8 mouse cellular contexts compared by ENCODE assay signal in the genomic region with DNA sequence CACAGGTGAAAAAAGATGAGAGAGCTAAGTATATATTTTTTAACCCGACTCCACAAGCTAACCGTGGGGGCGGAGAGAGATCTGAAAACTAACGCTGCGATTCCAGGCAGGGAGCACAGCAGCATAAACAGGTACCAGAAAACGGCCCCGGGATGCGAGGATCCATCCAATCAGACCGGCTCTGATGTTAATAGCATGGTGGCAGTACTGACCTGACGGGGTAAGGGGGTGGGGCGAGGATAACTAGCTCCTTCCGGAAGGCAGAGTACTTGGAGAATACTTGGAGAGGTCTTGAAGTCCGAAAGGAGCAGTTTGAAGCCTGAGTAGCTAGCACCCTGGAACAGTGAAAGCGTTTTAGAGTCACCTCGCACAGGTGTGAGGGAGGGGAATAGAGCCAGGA. TPM values are rescaled to one million over a fixed set of nuclear protein-coding genes. Genes with fewer than 3 reads are reported as not detected.
DNase-seq lines count a peak whose midpoint lies in the region; ATAC-seq and TF ChIP-seq lines count a peak whose summit lies in the region.
"Had no signal": no experiment of that assay in that cellular context is flagged by ENCODE, and none has a peak within 500 bp of the region (broad histone marks: within the 10 kb centered on the region; RNA-seq: fewer than 3 reads in every experiment).

No protein-coding gene starts in this region.

- peaks cover 16% of the 10 kb centered on the region for H3K27me3 ChIP-seq in hindbrain, embryonic 15.5 days
- peaks cover 40% of the 10 kb centered on the region for H3K27me3 ChIP-seq in midbrain, embryonic 10.5 days (ENCODE audit: low read depth, poor library complexity, severe bottlenecking)

- H3K4me2 ChIP-seq in hindbrain, embryonic 15.5 days = peak overlapping the region; percentile 95

- peak; percentile 3 for DNase-seq in ZHBTc4 (ENCODE audit: low read depth, low spot score)
- DNase-seq in midbrain, embryonic 10.5 days (ENCODE audit: low spot score) = peak; percentile 14
- DNase-seq in gastrocnemius, postnatal 25 days = no peak
- no peak for DNase-seq in T-cell, adult 2 months (ENCODE audit: low spot score)
- no peak for DNase-seq in cerebellum, adult 8-10 months
- DNase-seq: gastrocnemius, adult 2 months had no signal

- H3K4me3 ChIP-seq in cortical plate, adult 2 months (ENCODE audit: insufficient read depth, low read length) = peak overlapping the region; percentile 41
- H3K4me3 ChIP-seq in hindbrain, embryonic 15.5 days = peak overlapping the region; percentile 47
- H3K4me3 ChIP-seq in midbrain, embryonic 10.5 days = peak overlapping the region; percentile 54

- no peak overlapping the region for H3K27ac ChIP-seq in cortical plate, adult 2 months (ENCODE audit: insufficient read depth, low read length)
- H3K27ac ChIP-seq in hindbrain, embryonic 15.5 days (replicated peaks) = no peak overlapping the region
- H3K27ac ChIP-seq in midbrain, embryonic 10.5 days (replicated peaks) = no peak overlapping the region
- H3K27ac ChIP-seq: gastrocnemius, adult 2 months had no signal

- no peaks in the 10 kb centered on the region for H3K36me3 ChIP-seq in hindbrain, embryonic 15.5 days
- no peaks in the 10 kb centered on the region for H3K36me3 ChIP-seq in midbrain, embryonic 10.5 days

- WGBS in hindbrain, embryonic 15.5 days = 2% methylated on average over 15 of the region's 15 CpGs
- WGBS in midbrain, embryonic 10.5 days = 5% methylated on average over 15 of the region's 15 CpGs

- H3K4me1 ChIP-seq in cortical plate, adult 2 months (ENCODE audit: control insufficient read depth, insufficient read depth, low read length) = peaks cover 2% of the 10 kb centered on the region; the same call in 1 of the 2 replicates
- H3K4me1 ChIP-seq in hindbrain, embryonic 15.5 days (replicated peaks) = peaks cover 17% of the 10 kb centered on the region
- peaks cover 19% of the 10 kb centered on the region for H3K4me1 ChIP-seq in midbrain, embryonic 10.5 days

- H3K9me3 ChIP-seq in hindbrain, embryonic 15.5 days = no peaks in the 10 kb centered on the region
- no peaks in the 10 kb centered on the region for H3K9me3 ChIP-seq in midbrain, embryonic 10.5 days (replicated peaks)

- TF ChIP-seq CTCF in cortical plate, adult 2 months (IDR thresholded peaks at IDR 0.05; ENCODE audit: extremely low read depth, insufficient read depth, low read length) = no peak

- peak overlapping the region; percentile 46 for H3K9ac ChIP-seq in hindbrain, embryonic 15.5 days

- peak; percentile 33; the same call in 1 of the 2 replicates for ATAC-seq in hindbrain, embryonic 15.5 days (ENCODE audit: low FRiP score, low read depth)

- TF ChIP-seq POLR2A in cortical plate, adult 2 months (IDR thresholded peaks at IDR 0.05; ENCODE audit: extremely low read depth, insufficient read depth, low read length) = no peak

RNA-seq across cellular contexts. Expression of a gene that starts 1.1 kb away (rescaled TPM):
- polyA plus RNA-seq in cortical plate, adult 2 months (2012; rRNA removed) = 3.9 and 4.6 TPM in 2 replicates
- 4.2 and 4.5 TPM in 2 replicates for polyA plus RNA-seq in hindbrain, embryonic 15.5 days (2015; fragmentation: Nextera tagmentation; extraction: Ambion mirVana)
- 0.09 TPM in 1 of 2 replicates, not detected in the other for polyA plus RNA-seq in midbrain, embryonic 10.5 days (2016; fragmentation: Nextera tagmentation; extraction: Ambion mirVana)
- total RNA-seq in gastrocnemius, postnatal 25 days (2021) = under 1 TPM; 0.49 to 0.72 TPM

Comparison
In these comparisons a context has a peak if more than half of its experiments do, and no peak if none do; other contexts are left out.
1. DNase-seq: peak in ZHBTc4 (single experiment) and midbrain, embryonic 10.5 days (single experiment); none in gastrocnemius, postnatal 25 days (single experiment), T-cell, adult 2 months (single experiment) and cerebellum, adult 8-10 months (single experiment).
2. Peak in every context shown above with its lines, with median percentiles within 50 percentile points of each other: H3K4me3 ChIP-seq.